Mouse (Mus musculus): Measurements from ENCODE around the gene Mrpl37. TPM values are rescaled to one million over a fixed set of nuclear protein-coding genes. Genes with fewer than 3 reads are reported as not detected.
"Not testable (repeated sequence)": the region's sequence is repeated elsewhere in the genome, so short reads cannot be mapped to it uniquely, and the experiment has no call there.

The Mrpl37 gene
- polyA plus RNA-seq (2015; fragmentation: Nextera tagmentation; extraction: Ambion mirVana), result 78.1 and 80.6 TPM in 2 replicates

DNA sequence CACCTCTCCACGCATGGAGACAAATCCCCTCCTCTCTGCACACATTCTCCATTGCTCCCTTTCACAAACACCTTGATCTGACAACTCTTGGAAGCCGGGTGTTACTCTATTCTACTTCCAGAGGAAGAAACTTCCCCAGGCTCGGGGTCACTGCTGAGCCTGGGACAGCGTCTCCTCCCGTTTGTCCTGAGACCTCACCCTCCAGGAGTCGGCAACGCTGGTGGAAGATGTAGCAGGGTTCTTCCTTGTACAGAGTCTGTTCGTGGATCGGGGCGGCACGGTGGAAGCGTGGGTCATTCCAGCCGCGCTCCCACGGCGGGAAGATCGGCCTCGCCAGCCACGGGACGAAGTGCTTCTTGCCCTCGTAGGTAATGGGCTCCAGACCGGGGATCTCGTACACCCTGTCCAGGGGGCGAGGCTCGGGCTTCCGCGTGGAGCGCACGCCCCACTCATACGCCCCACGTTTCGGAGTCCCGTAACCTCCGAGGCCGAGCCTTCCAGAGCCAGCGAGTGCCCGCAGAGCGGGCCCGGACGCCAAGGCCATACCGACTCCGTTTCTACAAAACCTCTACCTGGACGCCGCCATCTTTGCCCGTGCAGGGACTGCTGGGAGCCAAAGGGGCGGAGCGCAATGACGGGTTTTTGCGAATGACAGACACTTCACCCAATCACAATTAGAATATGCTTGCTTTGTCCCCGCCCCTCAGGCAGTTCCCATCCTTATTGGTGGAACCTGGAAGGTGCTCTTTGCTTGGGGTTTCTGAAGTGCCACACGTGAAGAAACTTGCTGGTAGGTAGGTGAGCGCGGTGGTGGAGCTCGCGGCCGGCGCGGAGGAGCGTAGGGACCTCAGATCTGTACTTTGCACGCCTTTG, at the start of gene Mrpl37, which contains the start of gene Cyb5rl:
Gene Mrpl37, minus strand, starts transcription at position 617 of the 873 bp plus-strand sequence.
Gene Cyb5rl, plus strand, starts transcription at position 737 of the 873 bp plus-strand sequence.
- DNase-seq (ENCODE audit: low spot score), result peak; percentile 97

DNA sequence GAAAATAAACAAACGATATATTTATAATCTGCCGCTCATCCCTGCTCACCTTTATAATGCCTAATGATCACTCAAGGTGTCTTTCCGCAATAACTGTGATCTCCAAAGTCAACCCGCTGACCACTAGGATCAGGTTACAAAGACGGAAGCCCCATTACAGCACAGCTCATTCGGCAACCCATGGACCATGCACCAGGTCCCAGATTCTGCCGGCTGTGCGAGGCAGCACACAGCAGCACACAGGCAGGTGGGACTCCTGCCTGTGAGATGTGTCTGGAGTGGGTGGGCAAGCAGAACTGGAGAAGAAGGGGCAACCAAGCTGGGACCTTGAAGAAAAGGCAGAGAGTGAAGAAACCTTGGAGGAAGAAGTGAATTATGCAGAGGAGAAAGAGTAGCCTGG, 47.6 kb upstream of the Mrpl37 start:
- DNase-seq (ENCODE audit: low spot score), result no peak

DNA sequence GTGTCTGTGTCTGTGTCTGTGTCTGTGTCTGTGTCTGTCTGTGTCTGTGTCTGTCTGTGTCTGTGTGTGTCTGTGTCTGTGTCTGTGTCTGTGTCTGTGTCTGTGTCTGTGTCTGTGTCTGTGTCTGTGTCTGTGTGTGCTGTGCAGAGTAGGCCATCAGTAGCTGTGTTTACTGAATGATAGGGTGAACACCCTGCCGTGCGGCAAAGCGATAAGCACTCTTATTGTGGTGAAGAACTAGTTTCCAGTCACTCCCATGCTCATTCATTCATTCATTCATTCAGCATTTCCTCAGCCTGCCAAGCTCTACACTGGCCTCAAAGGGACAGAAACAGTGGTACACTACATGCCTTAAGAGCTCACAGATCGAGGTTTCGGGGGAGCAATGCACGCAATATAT, 42.5 kb upstream of the Mrpl37 start:
- DNase-seq (ENCODE audit: low spot score), result not testable (repeated sequence)

DNA sequence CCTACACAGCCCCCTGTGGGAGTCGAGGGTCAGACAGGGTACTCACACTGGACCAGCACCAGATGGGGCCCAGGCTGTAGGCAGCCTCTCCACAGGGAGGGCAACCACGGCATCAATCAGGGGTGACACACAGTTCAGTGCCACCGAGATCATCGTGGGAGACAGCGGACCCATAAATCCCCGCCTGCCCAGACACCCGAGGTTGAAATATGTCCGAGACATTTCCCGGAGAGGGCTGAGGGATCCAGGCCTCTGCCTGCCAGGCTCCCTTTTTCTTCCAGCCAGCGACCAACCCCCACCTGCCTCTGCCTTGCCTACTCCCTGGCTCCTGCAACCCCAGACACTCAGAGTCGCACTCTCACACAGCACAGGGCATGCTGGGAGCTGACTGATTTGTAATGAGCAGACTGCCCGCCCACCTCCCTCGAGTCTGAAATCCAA, 41.6 kb upstream of the Mrpl37 start:
- DNase-seq (ENCODE audit: low spot score), result no peak

DNA sequence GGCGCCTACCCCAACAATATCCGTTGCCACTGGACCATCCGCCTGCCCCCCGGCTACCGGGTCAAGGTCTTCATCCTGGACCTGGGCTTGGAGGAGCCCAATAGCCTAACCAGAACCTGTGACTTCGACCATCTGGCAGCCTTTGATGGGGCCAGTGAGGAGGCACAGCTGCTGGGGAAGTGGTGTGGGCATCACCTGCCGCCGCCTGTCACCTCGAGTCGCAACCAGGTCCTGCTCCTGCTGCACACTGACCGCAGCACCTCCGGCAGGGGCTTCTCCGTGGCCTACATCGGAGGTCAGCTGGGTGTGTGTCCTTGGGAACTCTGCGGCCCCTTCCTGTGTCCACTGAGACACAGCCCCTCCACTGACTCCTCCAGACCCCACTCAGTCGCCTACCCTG, 40.1 kb upstream of the Mrpl37 start:
- DNase-seq (ENCODE audit: low spot score), result no peak

DNA sequence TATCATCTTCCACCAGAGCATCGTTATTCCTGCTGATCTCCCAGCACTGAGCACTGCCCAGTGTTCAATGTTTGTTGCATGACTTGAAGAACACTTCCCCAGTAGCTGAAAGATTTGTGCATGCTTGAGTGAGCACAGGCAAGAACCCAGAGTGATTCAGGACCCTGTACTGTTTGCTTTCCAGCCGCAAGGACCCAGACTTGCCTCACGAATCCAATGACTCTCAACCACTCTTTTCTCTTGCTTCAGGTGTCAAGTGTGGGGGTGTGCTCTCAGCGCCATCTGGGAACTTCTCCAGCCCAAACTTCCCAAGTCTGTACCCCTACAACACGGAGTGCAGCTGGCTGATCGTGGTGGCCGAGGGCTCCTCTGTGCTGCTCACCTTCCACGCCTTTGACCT, 35.6 kb upstream of the Mrpl37 start:
- DNase-seq (ENCODE audit: low spot score), result no peak

DNA sequence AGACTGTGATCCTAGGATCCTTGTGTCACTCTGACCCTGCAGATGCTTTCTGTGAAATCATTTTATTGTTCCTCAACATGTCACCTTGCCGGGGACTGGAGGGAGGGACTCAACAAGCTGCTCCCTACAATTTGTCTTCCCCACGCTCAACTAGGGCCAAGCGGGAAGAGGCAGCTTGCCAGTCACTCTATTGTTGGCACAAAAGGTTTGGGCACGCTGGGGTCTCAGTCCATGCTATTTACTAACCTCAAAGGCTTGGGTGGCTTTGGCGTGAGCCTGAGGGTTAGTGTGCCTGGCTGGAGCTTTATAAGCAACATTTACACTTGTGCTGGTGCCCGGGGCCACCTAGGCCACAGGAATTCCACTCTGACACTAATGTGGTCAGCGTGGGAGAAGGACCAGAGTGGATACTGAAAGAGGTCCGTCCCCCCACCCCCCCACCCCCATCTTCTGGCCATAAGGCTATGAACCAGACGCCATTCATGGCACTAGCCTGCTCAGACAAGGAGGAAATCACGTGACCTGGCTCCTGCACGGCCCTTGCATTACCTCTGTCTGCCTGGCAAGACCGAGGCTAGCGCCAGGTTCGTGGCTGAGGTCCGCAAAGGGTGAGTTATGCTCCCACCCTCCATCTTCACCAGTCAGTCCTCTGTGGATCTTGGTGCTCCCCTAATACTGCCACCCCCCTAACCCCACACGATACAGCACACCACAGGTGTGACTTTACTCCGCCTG, 32.3 kb upstream of the Mrpl37 start:
- peak; percentile 14 for DNase-seq (ENCODE audit: low spot score)

DNA sequence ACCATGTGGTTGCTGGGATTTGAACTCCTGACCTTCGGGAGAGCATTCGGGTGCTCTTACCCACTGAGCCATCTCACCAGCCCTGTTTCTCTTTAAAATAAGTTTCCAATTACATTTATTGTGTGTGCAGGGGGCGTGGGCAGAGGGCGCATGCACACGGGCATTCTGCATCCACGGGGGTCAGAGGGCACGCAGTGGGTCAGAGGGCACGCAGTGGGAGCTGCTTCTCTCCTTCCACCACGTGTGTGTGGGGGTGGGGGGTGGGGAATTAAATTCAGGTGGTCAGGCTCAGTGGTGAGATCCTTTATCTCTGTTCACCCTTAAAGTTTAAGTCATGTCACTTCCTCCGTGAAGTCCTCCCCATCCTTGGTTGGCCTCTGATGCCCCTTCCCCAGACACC, 31.7 kb upstream of the Mrpl37 start:
- DNase-seq (ENCODE audit: low spot score), result no peak

DNA sequence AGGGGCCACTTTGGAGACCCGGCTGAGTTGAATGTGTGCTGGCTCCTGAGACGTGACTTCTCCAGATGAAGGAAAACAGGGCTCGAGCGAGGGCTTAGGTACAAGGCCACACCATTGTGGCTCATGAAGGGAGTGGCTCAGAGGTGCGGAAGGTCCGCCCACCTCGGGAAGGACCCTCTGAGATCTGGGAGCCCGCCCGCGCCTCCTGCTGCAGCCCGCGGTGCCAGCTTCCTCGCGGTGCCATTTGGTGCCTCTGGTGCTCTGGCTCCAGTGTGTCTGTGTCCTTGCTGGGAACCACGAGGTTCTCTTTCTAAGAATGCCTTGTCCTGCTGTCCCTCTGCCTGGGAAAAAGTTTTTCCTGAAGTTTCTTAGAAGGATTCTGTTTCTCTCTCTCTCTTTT, 31.2 kb upstream of the Mrpl37 start:
- no peak for DNase-seq (ENCODE audit: low spot score)

DNA sequence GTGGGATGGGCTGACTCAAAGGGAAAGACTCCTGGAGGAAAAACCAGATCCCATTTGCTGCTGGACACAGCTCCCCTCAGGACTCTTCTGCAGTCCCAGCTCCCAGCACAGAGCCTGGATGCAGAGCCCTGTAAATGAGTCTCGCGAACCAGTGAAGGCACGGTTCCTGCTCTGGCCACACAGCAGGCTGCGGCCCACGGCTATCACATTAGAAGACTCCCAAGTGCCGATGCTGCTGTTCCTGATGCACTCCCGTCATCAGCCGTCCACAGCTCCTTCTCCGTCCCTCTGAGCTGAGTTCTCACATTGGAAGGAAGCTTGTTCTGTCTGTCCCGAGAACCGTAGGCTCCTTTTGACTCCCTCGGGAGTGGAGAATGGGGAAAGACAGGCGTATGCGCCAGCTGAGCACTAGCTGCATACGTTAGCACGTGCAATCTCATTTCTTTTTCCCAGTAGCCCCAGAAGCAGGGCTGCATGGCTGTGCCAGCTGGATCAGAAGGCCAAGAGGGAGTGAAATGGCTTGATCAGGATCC, 30.2 kb upstream of the Mrpl37 start, which contains the start of gene Cdcp2:
Gene Cdcp2, plus strand, starts transcription at position 51 of the 533 bp plus-strand sequence.
- no peak for DNase-seq (ENCODE audit: low spot score)

DNA sequence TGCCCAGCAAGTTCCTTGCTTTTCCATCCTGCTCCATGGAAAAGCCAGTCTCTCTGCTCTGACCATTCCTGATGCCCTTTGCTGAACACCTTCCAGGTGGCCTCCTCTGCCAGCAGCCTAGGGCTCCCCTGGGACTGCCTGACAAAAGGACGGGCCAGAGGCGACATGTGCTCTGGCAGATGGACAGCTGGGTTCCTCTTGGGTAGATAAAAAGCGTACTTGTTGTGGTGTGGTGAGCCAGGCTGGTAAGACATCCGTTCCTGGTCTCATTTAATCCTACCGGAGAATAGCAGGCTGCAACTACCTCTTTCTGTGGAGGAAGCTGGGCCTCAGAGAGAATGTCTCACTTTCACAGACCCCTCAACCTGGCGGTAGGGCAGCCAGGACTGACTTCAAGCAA, 29.4 kb upstream of the Mrpl37 start:
- peak; percentile 12 for DNase-seq (ENCODE audit: low spot score)

DNA sequence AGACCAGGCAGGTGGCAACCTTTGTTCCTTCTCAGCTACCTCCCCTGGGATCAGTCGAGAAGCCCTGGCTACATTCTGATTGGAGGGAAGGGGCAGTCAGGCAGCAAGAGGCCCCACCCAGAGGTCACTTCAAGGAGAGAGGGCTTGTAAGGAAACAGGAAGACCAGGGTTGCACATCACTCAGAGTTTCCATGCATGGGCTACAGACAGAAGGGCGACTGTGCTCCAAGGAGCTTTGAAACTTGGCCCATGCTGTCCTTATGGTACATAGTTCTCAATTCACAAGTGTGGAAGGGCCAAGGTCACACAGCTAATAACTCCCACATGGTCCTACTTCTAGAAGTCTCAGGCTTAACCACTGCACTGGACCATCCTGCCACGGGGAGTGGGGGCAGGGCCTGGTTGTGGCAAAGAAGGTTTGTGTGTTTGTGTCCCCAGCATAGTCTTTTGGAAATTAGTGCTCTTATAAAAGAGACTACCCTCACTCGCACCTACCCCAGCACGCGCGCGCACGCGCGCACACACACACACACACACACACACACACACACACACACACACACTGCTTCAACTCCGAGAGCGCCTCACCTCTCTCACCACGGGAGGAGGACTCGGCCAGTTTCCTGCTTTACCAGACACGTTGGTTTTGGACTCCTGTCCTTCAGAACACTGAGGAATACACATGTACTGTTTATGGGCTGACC, 28.0 kb upstream of the Mrpl37 start:
- no peak for DNase-seq (ENCODE audit: low spot score)

DNA sequence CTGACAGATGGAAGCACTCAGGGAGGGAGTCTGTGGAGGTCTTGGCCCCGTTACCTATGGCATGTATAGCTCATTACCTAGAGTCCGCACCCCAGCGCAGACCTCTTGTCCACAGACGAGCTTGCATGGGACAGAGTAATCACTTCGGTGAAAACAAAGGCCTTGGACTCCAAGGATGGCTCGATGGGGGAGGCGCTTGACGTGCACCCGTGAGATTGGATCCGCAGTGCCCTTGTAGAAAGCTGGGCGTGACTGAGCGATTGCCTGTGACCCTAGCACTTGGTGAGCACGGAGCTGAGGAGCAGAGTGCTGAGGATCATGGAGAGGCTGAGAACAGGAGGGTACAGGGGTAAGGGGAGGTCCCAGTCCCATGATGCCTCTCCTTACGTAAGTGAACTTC, 25.0 kb upstream of the Mrpl37 start:
- DNase-seq (ENCODE audit: low spot score), result no peak

DNA sequence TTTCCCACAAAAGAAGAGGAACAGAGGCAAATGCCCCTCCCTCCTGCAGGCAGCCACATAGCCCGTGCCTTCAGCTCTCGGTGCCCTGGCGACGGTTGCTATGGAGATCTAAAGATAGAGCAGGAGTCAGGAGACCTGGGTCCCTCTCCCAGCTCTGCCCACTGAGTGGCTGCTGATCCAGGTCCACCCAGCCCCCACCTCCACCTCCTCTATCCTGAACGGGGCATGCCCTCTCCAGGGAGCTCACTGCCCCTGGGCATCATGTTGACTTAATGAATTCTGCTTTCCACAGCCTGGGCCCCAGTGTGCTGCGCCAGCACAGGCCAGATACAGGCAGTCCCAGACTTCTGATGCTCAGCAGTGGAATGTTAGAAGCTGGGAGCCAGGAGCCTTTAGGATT, 18.2 kb upstream of the Mrpl37 start:
- no peak for DNase-seq (ENCODE audit: low spot score)

DNA sequence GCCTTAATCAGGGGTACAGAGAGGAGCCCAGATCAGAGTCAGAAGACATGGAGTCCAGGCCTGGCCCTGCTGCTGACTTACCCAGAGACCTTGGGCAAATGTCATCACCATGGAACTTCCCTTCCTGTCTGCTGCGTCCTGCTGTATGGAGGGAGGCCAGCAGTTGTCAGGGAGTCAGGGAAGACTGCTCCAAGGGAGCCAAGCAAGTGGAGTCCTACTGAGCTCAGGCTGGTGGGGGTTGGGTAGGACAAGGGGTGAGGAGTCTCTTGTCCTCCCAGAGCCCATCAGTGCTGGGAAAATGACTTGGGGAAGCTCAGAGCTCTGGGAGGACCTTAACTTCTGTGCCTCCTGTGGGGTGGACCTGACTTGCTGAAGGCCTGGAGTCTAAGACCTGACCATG, 17.7 kb upstream of the Mrpl37 start:
- DNase-seq (ENCODE audit: low spot score), result no peak

DNA sequence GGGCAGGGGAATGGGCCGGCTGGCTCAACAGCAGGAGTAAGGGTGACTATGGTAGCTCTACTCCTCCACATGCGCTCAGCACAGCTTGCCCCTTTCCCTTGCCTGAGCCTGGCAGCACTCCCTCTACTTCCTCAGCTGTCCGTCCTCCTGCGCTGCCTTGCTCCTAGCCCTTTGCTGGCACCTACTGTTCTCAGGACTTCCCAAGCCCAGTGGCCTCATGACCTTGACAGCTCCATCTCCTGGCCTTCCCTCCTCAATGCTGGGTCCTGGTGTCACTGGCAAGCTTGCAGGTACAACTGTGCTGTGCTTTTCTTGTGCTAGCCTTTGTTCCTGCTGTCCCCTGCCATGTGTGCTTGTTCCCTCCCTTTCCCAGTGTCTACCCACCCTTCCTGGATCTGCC, 16.5 kb upstream of the Mrpl37 start:
- DNase-seq (ENCODE audit: low spot score), result no peak

DNA sequence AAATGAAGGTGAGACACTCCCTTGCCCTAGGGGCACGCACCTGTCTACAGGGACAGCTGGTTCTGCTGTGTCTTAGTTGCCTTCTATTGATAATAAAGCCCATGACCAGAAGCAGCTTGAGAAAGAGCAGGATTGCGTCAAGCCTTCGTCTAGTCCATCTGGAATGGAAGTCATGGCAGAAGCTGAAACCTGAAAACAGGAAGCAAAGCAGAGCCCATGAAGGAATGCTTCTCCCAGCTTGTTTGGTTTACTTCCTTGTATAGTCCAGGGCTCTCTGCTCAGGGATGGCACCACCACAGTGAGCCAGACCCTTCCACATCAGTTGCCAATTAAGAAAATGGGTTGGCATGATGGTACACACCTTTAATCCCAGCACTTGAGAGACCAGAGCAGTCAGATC, 15.5 kb upstream of the Mrpl37 start:
- DNase-seq (ENCODE audit: low spot score), result no peak

DNA sequence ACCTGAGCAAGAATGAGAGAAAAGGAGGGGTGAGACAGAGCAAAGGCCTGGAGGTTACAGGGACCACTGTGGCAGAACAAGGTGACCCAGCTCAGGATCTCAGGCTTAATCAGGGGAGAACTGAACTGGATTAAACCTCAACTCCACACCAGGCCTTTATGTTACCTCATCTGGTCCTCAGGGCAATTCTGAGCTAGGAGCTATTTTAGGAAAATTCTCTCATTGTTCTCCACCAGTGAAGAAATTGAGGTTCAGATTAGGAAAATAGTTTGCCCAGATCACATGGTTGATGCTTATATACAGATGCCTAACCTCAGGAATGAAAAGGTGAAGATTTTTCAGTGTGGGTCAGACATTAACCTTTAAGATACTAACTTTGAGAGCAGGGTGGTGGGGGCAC, 13.0 kb upstream of the Mrpl37 start:
- no peak for DNase-seq (ENCODE audit: low spot score)

DNA sequence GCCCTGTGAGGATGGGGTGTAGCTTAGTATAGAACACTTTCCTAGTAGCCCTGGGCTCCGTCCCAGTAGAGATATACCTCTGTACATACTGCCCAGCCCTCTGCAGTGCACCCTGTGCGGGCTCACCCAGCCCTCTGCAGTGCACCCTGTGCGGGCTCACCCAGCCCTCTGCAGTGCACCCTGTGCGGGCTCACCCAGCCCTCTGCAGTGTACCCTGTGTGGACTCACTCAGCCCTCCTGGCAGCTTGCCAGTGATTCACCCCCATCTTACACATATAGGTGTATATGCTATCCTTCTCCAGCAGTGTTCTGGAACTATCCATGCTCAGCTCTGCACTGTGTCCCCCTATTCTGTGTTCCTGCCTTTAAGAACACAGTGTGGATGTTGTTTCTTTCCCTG, 12.2 kb upstream of the Mrpl37 start:
- no peak for DNase-seq (ENCODE audit: low spot score)

DNA sequence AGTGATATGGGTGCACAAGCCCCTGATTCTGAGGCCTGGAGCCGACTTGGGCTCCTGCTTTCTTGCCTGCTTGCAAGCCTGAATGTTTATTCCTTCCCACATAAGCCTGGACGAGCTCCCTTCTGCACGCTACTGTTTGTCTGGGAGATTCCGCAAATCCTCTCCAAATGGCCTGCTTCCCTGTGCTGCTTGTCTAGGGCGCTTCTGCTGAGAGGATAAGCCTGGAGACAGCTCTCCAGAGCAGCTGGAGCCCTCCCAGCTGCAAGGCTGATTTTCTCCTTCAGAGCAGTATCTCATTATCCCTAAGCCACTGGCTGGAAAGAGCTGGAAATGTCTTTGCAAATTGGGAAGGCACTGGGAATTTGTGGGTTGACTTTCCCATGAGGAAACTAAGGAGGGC, 8.8 kb upstream of the Mrpl37 start:
- no peak for DNase-seq (ENCODE audit: low spot score)

DNA sequence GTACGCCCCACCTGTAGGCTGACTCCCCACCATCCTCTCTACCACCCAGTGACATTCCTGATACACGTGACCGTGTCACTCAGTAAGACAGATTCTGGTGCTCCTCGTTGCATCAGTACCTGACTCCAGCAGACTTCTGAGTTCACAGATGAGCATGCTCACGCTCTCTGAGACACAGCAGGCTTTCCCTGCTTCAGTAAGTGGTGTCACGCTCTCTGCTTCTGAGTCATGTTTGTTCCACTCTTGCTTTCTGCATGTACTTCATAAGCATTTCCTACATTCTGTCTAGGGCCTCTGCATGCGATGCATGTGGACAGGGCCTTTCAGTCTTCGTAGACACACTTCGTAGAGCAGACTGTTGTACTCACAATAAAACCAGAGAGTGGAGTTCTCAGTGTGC, 5.7 kb upstream of the Mrpl37 start:
- no peak for DNase-seq (ENCODE audit: low spot score)
